Mouse (Mus musculus) frontal cortex, postnatal 36 days (tissue): Measurements from ENCODE around the gene Chml.

Experiments
- DNase-seq, 2 experiments: peaks; one replicate each; pipeline ENCODE4 v3.0.0; 2022; ENCODE audit warnings: low spot score in 2 of 2

Chml gene

DNA sequence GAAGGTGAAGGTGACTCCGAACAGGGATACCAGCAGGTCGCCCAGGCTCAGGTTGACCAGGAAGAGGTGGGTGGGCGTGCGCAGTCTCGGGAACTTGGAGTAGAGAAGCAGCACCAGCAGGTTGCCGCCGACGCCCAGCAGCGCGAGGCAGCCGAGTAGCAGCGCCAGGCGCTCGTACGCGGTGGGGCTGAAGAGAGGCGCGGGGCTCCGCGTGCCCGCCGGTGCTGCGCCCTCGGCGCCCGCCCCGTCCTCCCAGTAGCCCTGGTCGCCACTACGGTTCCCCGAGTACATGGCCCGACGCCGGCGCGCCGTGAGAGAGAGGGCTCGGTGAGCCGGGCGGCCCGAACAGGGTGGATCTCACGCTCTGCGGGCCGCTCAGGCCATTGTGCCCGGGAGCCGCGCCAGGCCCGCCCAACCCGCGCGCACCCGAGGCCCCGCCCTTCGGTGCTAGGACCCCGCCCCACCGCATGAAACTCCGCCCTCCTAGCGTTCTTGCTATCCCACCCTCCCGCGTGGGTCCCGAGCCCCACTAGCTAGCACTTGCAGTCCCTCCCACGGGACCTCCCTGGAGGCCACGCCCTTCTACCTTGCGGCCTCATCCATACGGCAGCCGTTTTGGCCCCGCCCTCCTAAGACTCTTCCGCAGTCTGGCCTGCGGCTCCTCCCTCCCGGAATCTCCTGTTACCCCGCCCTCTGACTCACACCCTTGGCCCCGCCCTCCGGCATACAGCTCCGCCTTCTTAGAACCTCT is at the start of gene Chml, which contains the start of gene Opn3:
TSS of gene Chml (minus strand) at position 656 of the 751 bp plus-strand sequence.
TSS of gene Opn3 (minus strand) at position 531 of the 751 bp plus-strand sequence.
- DNase-seq = peak; percentile 95 to 96

DNA sequence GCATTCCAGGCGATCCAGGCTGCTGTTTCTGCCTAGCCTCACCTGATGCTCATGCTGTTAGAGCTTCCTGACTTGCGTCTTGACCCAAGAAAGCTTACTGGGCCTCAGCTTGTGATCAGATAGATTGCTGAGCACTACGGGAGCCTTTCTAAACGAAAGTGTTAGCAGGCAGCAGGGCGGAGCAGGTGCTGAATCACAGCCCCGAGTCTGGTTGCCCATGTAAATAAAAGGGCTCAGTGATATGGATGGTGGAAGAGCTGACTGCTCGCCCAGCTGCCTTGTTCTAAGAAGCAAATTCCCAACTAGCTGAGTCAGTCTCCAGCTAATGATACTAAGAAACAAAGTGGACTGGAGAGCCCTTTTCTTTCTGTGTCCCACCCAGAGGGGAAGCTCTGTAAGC is 33.1 kb upstream of the Chml start:
- DNase-seq = no peak

DNA sequence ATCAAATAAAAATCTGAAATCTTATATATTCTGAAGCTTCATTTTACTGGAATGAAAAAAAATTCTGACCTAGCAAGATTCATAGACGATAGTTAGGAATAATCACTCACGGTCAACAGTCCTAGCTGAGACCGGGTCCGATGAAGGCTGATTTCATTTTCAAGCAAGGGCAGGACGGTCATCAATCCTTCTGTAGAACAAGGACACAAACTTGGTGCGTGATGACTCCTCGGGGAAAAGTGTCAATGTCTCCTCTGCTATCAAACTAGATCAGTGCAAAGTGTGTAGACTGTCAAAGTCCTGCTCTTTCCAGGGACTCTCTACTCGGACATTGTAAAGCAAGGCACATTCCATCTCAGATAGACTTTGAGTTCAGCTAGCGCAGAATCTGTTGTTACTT is 24.1 kb upstream of the Chml start:
- DNase-seq = no peak

DNA sequence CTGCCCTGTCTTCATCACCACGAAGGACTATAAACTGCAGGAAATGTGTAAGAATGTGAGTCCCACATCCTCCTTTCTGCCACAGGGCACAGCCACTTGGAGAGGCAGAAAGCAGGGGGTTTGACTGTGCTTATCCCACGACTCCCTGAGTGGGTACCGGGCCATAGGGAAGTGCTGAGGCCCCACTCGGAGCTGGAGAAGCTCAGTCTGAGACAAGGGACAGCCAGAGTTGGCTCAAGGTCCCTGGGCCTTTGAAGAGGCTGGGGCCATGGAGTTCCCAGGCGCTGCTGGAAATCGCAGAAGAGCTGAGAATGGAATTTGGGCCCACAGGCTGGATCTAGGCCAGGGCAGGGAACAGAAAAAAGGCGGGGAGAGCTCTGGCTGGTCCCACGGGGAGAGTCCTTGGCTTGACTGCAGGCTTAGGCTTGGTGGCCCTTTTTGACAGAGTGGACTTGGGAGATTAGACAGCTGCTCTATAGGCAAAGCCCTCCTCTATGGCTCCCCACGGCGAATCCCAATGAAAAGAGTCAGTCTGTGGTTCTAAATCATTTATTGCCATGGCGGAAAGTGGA is 19.7 kb upstream of the Chml start:
- no peak for DNase-seq

DNA sequence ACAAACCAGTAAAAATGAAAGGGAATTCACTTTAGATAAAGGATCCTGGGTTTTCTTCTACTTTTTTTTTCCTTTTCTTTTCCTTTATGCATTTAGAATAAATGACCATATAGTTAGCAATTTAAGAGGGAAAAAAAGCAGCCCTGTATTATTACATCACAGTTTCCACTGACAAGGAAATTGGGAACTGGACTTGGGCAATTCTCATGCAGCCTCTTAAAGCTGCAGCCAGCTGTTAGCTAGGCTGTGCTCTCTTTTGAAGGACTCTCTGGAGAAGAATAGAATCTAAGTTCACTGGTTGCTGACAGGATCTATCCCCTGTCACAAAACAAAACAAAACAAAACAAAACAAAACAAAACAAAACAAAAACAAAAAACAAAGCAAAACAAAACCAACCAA is 15.3 kb upstream of the Chml start:
- no peak for DNase-seq

DNA sequence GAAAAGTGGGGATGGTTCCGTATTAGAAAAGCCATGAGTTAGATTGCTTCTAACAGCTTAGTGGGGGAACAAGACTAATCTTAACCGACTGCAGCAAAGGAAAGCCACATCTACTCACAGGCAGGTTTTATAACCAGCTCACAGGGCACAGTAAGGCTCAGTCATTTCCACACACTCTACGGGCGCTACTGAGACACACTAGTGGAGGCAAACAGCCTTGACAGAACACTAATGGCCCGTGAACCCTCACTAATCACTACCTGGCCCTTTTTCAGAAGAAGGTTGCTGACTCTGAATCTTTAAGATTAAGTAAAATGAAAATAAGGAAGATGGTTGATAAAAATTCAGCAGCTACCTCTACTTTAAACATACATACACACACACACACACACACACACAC is 14.9 kb upstream of the Chml start:
- DNase-seq = no peak

DNA sequence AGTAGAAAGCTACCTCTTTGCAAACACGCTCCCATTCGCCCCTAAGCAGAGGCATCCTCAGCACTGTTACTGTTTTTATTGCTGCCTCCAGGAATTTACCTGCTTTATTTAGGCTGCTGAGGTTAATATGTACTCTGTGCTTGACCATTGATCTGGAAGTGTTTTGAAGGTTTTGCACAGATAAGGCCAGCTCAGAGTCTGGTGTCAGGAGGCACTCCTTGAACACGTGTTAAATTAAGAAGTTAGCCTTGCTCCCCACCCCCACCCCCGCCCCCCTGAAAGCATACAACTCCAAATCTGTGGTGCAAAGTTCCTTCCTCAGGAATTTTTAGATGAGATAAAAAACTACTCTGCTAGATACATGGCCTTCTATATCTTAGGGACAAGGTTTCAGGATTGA is 8.4 kb upstream of the Chml start:
- no peak for DNase-seq

DNA sequence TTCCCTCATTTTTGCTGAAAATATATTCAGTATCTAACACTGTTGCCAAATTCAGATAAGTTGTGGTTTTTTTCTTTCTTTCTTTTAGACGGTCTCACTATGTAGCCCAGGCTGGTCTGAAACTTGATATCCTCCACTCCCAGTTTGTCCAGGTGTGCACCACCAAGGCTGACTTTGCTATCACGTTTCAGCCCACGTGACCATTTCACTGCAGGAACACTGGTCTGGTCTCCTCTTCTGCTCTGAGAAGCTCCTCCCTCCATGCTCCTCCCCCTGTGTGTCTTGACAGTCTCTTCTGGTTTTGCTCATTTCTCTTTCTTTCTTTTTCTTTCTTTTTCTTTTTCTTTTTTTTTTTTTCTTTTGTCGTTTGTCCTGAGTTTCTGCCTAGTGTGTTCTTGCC is 7.1 kb upstream of the Chml start:
- DNase-seq = no peak

DNA sequence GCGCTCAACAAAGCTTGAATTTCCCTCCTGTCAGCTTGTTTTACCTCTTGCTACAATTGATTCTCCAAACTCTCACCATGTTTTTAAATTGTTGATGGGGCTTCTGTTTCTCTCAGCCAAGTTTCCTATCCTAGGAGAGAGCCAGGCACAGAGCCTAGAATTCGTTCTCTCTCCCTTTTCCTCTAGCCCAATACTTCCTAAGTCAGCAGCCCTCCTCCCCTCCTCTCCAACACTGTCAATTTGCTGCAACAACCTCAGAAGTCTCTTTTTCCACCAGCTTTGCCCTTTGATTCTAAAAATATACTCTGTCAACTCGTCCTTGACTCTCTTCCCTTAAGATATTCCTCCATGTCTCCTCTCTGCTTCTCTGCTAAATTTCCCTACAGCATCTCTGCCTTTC is 6.7 kb upstream of the Chml start:
- no peak for DNase-seq

DNA sequence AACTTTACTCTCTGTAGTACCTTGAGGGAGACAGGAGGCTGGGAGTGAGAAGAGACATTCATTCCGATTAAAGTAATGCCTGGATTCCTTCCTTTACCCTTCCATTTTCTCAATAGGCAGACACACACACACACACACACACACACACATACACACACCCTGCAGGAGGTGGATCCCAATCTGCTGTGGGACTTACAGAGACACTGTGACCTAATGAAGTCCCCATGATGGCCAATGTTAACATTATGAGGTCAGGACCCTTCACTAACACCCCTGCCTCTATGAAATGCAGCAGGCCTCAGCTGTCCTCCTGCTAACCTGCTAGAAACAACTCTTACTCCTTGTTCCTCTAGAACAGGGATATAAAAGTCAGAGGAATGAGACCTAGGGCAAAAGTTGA is 5.6 kb upstream of the Chml start, which contains the start of gene Wdr64:
TSS of gene Wdr64 (plus strand) at position 301 of the 400 bp plus-strand sequence.
- no peak for DNase-seq

DNA sequence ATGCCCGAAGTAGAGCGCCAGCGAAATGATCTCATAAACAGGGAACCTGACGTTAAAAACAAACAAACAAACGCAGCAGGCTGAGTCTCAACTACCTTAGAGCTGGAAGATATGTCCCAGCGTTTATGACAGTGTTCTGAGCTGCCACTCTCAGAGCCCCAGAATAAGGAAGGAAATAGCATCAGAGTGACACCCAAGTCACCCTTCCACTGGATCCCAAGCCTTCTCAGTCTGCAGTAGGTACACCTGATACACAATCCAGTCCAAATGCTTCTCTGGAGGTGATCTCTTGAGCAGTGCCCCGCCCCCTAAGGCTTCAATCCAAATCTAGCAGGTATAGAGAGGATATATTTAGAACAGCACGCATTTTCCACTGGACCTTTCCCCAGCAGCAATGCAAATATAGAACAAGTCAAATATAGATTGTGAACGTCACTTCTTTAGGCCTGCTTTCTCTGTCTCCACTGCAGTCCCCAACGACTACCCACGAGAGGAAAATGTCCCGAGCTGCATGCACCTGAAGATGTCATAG is 794 bp upstream of the Chml start:
- no peak for DNase-seq

DNA sequence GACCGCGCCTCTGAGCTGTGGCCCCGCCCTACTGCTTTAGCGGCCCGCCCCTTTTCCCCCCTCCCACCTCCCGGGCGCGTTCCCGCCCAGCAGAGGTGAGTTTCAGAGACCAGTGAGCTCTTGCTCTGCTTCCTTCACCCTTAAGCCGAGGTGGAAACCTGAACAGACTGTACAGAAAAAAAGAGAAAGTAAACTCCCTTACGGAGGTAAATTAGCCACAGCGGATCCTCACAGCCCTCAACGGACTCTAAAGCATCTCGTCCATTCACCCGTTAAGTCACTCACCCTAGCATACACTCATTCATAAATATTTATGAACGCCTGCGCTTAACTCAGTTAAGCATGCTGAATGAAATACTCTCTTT is 278 bp upstream of the Chml start:
- no peak for DNase-seq

DNA sequence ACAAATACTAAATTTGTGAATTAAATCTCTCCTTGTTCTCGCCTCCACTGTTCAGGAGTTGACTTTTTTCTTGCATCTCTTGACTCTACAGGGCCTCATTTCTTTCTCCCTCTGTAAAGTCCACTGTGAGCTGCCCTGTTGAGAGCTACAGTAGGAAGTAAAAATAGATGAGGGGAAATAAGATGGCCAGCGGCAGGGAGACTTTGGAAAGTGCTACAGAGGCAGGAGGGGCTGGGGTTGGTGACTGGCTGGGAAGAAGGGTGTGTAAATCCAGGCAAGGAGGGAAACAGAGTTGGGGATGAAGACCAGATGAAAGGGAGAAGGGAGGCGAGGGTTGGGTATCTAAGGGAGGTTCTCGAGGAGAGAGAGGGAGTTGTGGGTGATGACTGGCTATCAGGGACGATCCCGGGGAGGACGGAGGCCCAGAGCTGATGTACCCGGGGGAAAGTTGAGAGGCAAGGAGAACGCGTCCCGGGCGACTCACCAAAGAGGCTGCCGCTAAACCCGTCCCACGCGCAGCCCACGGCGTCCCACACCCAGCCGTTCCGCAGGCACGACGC is 935 bp downstream of the Chml start:
- DNase-seq = no peak

DNA sequence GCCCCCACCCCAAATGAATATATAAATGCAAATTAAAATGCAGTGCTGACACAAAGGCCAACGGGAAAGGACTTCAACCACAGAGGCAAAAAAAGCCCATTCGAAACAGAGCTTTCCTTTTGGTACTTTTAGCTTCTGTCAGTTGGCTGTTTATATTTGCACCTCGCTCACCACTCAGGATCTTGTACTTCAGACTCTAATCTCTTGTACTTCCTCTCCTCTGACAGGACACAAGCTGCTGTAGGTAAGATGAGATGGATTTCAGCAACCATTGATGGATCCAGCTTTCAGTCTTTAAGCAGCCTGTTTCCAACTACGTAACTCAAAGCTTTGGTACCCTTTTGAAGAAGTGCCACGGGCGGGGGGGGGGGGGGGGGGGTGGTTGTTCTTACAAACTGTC is 11.7 kb downstream of the Chml start:
- DNase-seq = no peak

DNA sequence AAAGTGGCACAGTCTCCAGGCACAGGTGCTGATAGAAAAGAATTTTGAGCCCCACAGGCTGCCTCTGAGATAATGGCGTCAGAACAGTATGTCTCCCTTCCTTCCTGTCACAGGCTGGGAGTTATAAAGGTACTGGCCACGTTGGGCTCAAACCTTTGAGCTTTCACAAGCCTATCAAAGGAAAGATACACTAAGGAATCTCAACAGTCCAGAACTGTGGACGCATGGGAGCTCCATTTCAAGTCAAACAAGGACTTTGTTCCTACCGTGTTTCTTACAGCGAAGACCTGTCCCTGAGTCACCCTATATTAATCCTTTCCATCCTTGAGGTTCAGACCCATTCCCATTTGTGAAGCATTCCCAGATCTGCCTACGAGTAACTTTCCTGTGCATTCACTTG is 15.2 kb downstream of the Chml start:
- no peak for DNase-seq

DNA sequence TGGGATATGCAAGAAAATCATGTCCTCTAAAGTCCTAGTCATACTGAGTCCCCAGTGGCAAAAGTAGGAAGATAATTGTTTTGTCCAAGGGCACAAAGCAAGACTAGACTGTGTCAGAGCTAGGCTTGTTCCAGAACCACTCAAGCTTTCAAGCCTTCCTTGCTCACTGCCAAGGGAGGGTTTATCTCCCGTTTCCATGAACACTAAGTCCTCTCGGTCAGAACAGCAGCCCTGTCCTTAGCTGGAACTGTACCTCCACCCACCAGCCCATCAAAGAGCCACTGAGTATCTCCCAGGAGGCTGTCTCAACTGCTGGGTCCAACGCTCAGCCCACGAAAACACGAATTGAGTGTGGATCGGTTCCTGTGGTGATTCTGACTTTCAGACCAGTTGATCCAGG is 17.6 kb downstream of the Chml start:
- no peak for DNase-seq

DNA sequence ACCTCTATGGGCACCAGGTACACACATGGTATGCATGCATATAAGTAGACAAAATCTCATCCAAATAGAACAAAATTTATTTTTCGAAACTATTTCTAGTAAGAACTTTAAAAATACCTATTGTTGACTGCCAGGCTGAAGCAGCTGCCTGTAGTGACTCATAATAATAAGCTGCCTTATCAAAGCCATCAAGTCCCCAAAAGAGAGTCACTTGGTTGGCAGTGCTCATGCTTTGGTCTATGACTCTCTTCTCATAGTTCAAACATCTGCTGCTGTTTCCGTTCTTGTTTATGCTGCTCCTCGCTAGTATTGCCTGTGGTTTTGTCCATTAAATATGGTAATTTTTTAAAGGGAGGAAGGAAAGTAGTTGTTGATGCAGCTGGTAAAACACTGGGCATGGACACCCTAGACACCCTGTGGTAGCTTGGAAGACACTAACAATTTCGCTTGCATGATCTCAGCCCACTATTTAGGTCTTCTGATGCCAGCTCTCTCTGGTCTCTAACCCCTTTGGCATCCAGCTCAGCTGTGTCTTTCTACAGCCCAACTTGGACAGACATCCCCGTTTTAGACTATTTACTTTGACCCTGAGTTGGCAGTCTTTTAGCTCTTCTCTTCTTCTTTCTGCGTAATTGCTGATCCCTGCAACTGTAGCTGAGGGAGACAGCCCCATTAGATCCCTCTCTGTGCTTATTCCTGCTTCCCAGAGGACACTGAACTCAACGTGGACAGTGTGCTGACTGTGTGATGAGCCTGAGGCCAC is 19.0 kb downstream of the Chml start:
- DNase-seq = no peak

DNA sequence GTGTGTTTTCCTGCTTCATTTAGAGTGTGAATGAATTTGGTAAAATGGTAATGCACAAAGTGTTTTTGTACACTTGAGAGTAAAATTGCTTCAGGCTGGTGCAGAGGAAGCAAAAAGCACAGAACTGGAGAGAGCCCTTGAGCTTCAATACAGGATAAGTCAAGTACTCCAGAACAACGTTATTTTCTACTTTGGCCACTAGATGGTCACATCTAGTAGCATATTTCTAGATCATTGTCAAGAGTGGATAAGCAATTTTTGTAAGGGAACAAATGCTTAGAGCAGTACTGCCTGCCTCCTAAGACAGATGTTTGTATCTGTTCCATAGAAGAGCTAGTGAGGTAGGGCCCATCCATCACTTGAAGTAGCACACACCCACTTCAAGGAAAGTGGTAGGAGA is 21.1 kb downstream of the Chml start:
- no peak for DNase-seq

DNA sequence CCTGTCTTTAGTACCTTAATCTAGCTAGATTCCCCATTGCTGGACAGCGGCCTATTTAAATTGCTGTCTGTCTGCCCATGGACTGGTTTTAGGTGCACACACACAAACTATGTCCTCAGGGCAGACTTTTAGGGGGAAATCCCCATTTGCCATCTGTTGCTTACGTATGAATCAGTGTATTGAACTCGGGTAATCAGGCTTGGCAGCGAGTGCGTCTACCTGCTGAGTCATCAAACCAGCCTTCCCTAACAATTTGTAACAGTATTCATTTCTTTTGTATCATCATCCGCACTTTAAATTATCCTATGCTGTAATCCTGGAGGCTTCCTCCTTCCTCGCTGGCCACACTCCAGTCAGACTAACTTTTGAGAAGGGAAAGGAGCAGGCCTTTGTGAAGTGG is 22.7 kb downstream of the Chml start:
- DNase-seq = no peak

DNA sequence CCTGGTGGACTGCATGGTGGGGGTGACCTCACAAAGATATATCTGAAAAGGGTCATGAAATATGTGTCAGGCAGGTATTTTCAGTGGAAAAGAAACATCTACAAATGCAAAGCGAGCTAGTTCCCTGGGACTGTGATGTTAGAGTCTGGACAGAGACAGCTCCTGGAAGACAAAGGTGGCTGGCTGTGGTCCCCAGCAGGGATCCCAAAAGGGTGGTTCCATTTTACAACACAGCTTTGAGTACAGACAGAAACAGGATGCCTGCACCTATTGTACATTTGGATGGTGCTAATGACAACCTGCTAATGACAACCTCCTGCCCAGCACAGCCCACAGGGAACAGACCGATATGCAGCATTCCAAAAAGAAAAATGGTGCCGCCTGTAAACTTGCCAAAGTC is 23.2 kb downstream of the Chml start:
- no peak for DNase-seq

DNA sequence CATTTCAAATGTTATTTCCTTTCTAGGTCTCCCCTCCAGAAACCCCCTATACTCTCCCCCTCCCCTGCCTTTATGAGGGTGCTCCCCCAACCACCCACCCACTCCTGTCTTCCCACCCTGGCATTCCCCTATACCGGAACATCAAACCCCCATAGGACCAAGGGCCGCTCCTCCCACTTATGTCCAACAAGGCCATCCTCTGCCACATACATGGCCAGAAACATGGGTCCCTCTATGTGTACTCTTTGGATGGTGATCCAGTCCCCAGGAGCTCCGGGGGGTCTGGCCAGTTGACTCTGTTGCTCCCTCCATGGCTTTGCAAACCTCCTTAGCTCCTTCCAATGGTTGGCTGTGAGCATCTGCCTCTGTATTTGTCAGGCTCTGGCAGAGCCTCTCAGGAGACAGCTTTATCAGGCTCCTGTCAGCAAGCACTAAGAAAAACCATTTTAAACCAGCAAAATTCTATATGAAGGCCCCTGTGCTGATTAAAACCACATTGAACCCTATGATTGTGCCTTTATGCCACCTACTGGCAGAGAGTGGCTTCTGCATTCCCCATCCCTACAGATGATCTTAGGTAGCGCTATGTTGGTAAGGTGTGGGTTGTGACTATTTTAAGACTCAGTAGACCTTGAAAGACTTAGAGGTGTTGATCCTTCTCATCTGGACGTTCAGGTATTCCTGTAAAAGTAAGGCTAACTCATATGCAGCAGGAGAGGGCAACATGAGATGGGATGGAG is 23.9 kb downstream of the Chml start:
- DNase-seq = peak in 1 of 2 experiments; percentile 49

DNA sequence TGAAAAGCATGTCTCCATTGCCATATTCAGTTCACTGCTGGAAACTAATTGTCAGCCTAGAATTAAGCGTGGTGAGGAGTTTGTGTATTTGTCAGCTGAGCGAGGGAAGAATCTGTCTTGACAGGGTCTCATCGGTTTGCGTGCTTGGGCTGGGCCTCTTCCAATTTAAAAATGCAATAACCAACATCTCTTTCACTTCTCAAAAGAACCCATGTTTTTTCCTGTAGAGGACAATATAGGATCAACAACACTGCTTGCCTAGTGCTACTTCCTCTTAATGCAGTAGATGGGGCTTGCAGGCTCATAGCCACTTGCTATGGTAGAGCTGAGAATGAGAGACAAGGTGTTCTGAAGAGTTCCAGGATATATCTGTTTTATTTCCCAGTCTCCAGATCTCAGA is 32.8 kb downstream of the Chml start:
- no peak for DNase-seq
